Mouse (Mus musculus) myocyte (in vitro differentiated cells): ENCODE measurements at regions not wholly inside any gene's neighbourhood (a gene's known extent, or its start where the extent isn't known, plus 50 kb on each side); places are given as distances from the start of the nearest gene placed in this dataset.

Source experiments
- E2F4 ChIP-seq: IDR thresholded peaks from one replicate; pipeline ENCODE4 v1.6.1; 2011; ENCODE audit warnings: mild to moderate bottlenecking, control low read depth, moderate library complexity; ENCODE audit not compliant: insufficient read depth
- POLR2A ChIP-seq: IDR thresholded peaks from one replicate; pipeline ENCODE4 v1.6.1; 2011; ENCODE audit warnings: low read depth, mild to moderate bottlenecking, control low read depth, moderate library complexity; ENCODE audit not compliant: insufficient read length
- POLR2AphosphoS2 ChIP-seq: IDR thresholded peaks from one replicate; pipeline ENCODE4 v1.6.1; 2011; ENCODE audit warnings: low read depth, control low read depth; ENCODE audit not compliant: insufficient read length
- SRF ChIP-seq: IDR thresholded peaks from one replicate; pipeline ENCODE4 v1.6.1; 2011; ENCODE audit warnings: low read depth; ENCODE audit not compliant: control insufficient read depth, insufficient read length
- USF1 ChIP-seq: IDR thresholded peaks from one replicate; pipeline ENCODE4 v1.6.1; 2011; ENCODE audit warnings: low read depth, mild to moderate bottlenecking, control low read depth, moderate library complexity

DNA sequence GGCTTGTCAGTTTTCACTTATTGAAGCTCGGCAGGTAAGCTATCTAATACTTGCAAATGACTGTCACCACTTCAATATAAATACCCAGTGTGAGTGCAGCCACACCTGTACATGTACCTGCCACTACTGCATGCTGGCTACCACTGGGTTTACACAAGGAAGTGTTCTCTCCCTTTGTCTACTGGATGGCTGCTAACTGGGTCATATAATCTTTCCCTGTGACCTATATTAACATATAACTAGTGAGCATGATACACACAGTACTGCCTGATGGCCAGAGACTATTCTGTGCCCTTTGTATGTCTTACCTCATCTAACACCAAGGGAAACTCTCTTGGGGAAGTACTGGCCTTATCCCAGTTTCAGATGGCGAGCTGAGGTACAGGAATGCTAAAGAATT lies 285.5 kb upstream of the Id2 start:
- TF ChIP-seq E2F4 (no peak), POLR2AphosphoS2 (no peak), POLR2A (no peak), USF1 (no peak), SRF (no peak)
